Mouse (Mus musculus) lung, postnatal 25 days (tissue): ENCODE results near the gene Kcnn3.

ENCODE experiments used
- DNase-seq: peaks from one replicate; pipeline ENCODE4 v3.0.0; 2022; ENCODE audit warnings: low spot score

Kcnn3 gene

GRCm38 (mm10) chr3:89565371-89565770, 45.4 kb downstream of the Kcnn3 start:
- no peak for DNase-seq

GRCm38 (mm10) chr3:89569058-89569457, 49.1 kb downstream of the Kcnn3 start:
- DNase-seq, result no peak

GRCm38 (mm10) chr3:89569707-89570324, 49.9 kb downstream of the Kcnn3 start:
- no peak for DNase-seq

GRCm38 (mm10) chr3:89570362-89570761, 50.4 kb downstream of the Kcnn3 start:
- DNase-seq, result no peak

GRCm38 (mm10) chr3:89574260-89574659, 54.3 kb downstream of the Kcnn3 start:
- peak; percentile 17 for DNase-seq

GRCm38 (mm10) chr3:89576381-89576780, 56.4 kb downstream of the Kcnn3 start:
- DNase-seq, result peak; percentile 19

GRCm38 (mm10) chr3:89577154-89577553, 57.2 kb downstream of the Kcnn3 start:
- no peak for DNase-seq

GRCm38 (mm10) chr3:89578083-89578482, 58.1 kb downstream of the Kcnn3 start:
- no peak for DNase-seq

- peak; percentile 69 for DNase-seq
Measured at GRCm38 (mm10) chr3:89578803-89579202, 58.8 kb downstream of the Kcnn3 start.

GRCm38 (mm10) chr3:89584254-89584653, 64.3 kb downstream of the Kcnn3 start:
- peak; percentile 7 for DNase-seq

- peak; percentile 10 for DNase-seq
Measured at GRCm38 (mm10) chr3:89588436-89588835, 68.5 kb downstream of the Kcnn3 start.

- DNase-seq, result no peak
Measured at GRCm38 (mm10) chr3:89589321-89589720, 69.4 kb downstream of the Kcnn3 start.

GRCm38 (mm10) chr3:89590386-89590785, 70.4 kb downstream of the Kcnn3 start:
- DNase-seq, result no peak

GRCm38 (mm10) chr3:89591461-89591860, 71.5 kb downstream of the Kcnn3 start:
- no peak for DNase-seq

- peak; percentile 25 for DNase-seq
Measured at GRCm38 (mm10) chr3:89592809-89593208, 72.8 kb downstream of the Kcnn3 start.

GRCm38 (mm10) chr3:89593524-89593923, 73.6 kb downstream of the Kcnn3 start:
- no peak for DNase-seq

- DNase-seq, result peak; percentile 26
Measured at GRCm38 (mm10) chr3:89598361-89598760, 78.4 kb downstream of the Kcnn3 start.

GRCm38 (mm10) chr3:89598967-89599366, 79.0 kb downstream of the Kcnn3 start:
- no peak for DNase-seq

- DNase-seq, result no peak
Measured at GRCm38 (mm10) chr3:89601060-89601459, 81.1 kb downstream of the Kcnn3 start.

- no peak for DNase-seq
Measured at GRCm38 (mm10) chr3:89603300-89603699, 83.3 kb downstream of the Kcnn3 start.

- no peak for DNase-seq
Measured at GRCm38 (mm10) chr3:89605235-89605634, 85.3 kb downstream of the Kcnn3 start.

- DNase-seq, result no peak
Measured at GRCm38 (mm10) chr3:89607327-89607726, 87.4 kb downstream of the Kcnn3 start.

- no peak for DNase-seq
Measured at GRCm38 (mm10) chr3:89612048-89612447, 92.1 kb downstream of the Kcnn3 start.
